Mouse (Mus musculus) cortical plate, adult 2 months (tissue): ENCODE measurements around the gene Slc23a2.

Source experiments
- CTCF ChIP-seq: fragments of 200-500 bp; IDR thresholded peaks from 2 replicates; pipeline ENCODE4 v1.5.1; 2011; ENCODE audit warnings: mild to moderate bottlenecking, control low read depth, low read length; ENCODE audit not compliant: insufficient read depth; ENCODE audit errors: extremely low read depth
- POLR2A ChIP-seq: fragments of 200-500 bp; IDR thresholded peaks from 2 replicates; pipeline ENCODE4 v1.6.1; 2011; ENCODE audit warnings: mild to moderate bottlenecking, low read length, control low read depth; ENCODE audit not compliant: insufficient read depth; ENCODE audit errors: extremely low read depth

DNA sequence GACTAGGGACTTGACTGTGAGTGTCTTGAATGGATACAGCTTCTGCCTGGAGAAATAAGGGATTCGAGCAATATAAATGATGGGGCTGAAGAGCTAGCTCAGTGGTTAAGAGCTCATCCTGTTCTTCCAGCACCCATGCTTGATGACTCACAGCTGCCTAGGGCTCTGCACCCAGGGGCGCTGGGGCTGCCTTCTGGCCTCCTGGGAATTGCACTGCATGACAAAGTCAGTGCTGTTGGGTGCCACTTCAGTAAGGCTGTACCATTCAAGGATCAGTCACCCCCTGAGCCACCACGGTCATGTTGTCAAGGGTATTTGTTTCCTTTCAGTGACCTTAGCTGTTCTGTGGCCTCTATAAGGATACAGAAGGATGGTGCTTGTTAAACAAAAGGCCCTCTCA is 81.1 kb downstream of the Slc23a2 start:
- no peak for TF ChIP-seq CTCF
- TF ChIP-seq POLR2A, result no peak
